Mouse (Mus musculus) liver, embryonic 14.5 days (tissue): Measurements from ENCODE around the gene Exoc3l4. TPM values are rescaled to one million over a fixed set of nuclear protein-coding genes. Genes with fewer than 3 reads are reported as not detected.

Experiments used
- ATAC-seq: fragments of 200-750 bp; cut with Nextera tagmentation; 2 replicates; pipeline ENCODE4 v1.8.0; 2017; ENCODE audit warnings: moderate number of reproducible peaks, mild to moderate bottlenecking, moderate library complexity; ENCODE audit not compliant: insufficient read depth
- DNase-seq, 3 experiments: peaks; one replicate each; pipeline ENCODE4 v3.0.0-alpha.2; 2012 to 2013; ENCODE audit warnings: low read depth in 3 of 3, low spot score in 3 of 3
- H3K27ac ChIP-seq: fragments of 300-500 bp; sonication (generic); 2 replicates; pipeline ENCODE4 v1.5.1; 2014; ENCODE audit warnings: moderate library complexity, mild to moderate bottlenecking, control low read depth, inconsistent platforms
- H3K27me3 ChIP-seq: fragments of 300-500 bp; sonication (generic); 2 replicates; pipeline ENCODE4 v1.6.1; 2014; ENCODE audit warnings: mild to moderate bottlenecking, low read length, moderate library complexity; ENCODE audit not compliant: control insufficient read depth, insufficient read depth
- H3K36me3 ChIP-seq: fragments of 300-500 bp; sonication (generic); replicated peaks from 2 replicates; pipeline ENCODE4 v1.6.1; 2014; ENCODE audit warnings: low read depth; ENCODE audit not compliant: control insufficient read depth, insufficient read depth
- H3K4me1 ChIP-seq, 2 experiments: fragments of 200-500 bp in 1 of 2; fragments of 300-500 bp in 1 of 2; sonication (generic) in 1 of 2; replicated peaks; 2 replicates each; pipeline ENCODE4 v1.6.1; 2012 to 2014; ENCODE audit warnings: antibody characterized with exemption in 1 of 2, inconsistent platforms in 1 of 2, low read length in 1 of 2; ENCODE audit not compliant: control insufficient read depth in 2 of 2, insufficient read depth in 2 of 2
- H3K4me2 ChIP-seq: fragments of 300-500 bp; sonication (generic); 2 replicates; pipeline ENCODE4 v1.6.1; 2014; ENCODE audit warnings: low read depth, mild to moderate bottlenecking, control low read depth, moderate library complexity
- H3K4me3 ChIP-seq, 2 experiments: fragments of 200-500 bp in 1 of 2; fragments of 300-500 bp in 1 of 2; sonication (generic) in 1 of 2; 2 replicates each; pipeline ENCODE4 v1.5.1; 2012 to 2014; ENCODE audit warnings: low read depth in 2 of 2, low read length in 2 of 2, mild to moderate bottlenecking in 2 of 2, control low read depth in 1 of 2, inconsistent platforms in 1 of 2, moderate library complexity in 1 of 2; ENCODE audit not compliant: insufficient read depth in 1 of 2
- H3K9ac ChIP-seq: fragments of 300-500 bp; sonication (generic); replicated peaks from 2 replicates; pipeline ENCODE4 v1.6.1; 2014; ENCODE audit warnings: mild to moderate bottlenecking, control low read depth, moderate library complexity
- H3K9me3 ChIP-seq: fragments of 300-500 bp; sonication (generic); 2 replicates; pipeline ENCODE4 v1.6.1; 2016; ENCODE audit warnings: low read length, mixed read lengths; ENCODE audit not compliant: control insufficient read depth
- CTCF ChIP-seq: IDR thresholded peaks from 2 replicates; pipeline ENCODE4 v1.5.1; 2016; ENCODE audit warnings: antibody characterized with exemption, low read depth, control low read depth
- EP300 ChIP-seq: IDR thresholded peaks from 2 replicates; pipeline ENCODE4 v1.6.1; 2016; ENCODE audit warnings: antibody characterized with exemption, low read depth
- WGBS: fragments of 180-500 bp; shearing (Covaris S2); extraction: QIAGEN DNeasy Blood & Tissue Kit; methylation state at CpG from one replicate; pipeline ENCODE4 v1.1.7; 2014; ENCODE audit not compliant: insufficient replicate concordance; 5-methylcytosine and 5-hydroxymethylcytosine counted together
- polyA plus RNA-seq, 2 experiments: library from polyadenylated mRNA; depleted of rRNA in 1 of 2; stranded (reverse) in 1 of 2; unstranded in 1 of 2; fragments of >200 nt; fragmentation: Nextera tagmentation in 1 of 2; extraction: Ambion mirVana in 1 of 2; gene quantifications; 2 replicates each; pipeline versions ENCODE4 v1.2.1 to v1.2.3; 2012 to 2014

Exoc3l4 gene
- polyA plus RNA-seq, 2 experiments, result 15.8 to 18.1 TPM

DNA sequence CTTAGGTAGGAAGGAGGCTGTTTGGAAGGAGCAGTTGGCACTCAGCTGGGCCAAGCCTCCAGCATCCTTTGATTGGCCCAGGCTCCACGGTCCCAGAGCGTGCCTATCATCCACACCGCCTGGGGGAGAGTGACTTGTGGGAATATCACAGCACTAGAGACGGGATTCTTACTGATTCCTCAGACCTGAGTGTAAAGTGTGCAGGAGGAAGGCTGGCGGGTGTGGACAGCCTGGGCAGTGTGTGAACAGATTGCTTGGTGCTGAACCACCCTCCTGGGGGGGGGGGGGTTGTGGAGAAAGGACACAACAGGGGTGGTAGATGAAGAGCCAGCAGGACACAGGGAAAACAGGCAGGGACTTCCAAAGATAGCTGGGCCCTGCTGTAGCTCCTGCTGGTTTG is 29.9 kb downstream of the Exoc3l4 start:
- Histone ChIP-seq H3K9me3 (no peaks in the 10 kb centered on the region), H3K4me3 (no peak overlapping the region), H3K27me3 (no peaks in the 10 kb centered on the region), H3K27ac (no peak overlapping the region), H3K9ac (no peak overlapping the region), H3K4me1 (peaks cover 16 to 29% of the 10 kb centered on the region in 2 experiments), H3K36me3 (peaks cover 71% of the 10 kb centered on the region), H3K4me2 (peak overlapping the region; percentile 65; the same call in 1 of the 2 replicates)
- ATAC-seq (no peak), DNase-seq (no peak)
- WGBS, result 77% methylated on average over 5 of the region's 5 CpGs
- no peak for TF ChIP-seq EP300
- no peak for TF ChIP-seq CTCF

DNA sequence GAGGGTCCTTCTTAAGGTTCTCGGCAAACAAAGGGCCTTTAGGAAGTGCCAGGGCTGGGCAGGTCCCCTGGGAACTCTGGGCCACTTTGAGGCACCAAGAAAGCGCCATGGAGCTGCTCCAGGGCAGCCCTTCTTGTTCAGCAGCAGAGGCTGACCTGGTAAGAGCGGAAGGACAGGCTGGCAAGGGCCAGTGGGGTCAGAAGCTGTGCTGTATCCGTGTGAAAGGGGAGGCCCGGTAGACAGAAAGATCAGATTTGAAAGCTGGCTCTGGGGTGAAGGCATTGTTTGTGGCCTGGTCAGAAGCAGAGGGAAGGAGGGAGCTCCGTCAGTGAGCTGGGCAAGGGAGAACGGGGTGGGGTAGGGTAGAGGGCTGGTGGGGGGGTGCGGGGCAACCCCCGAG is 30.5 kb downstream of the Exoc3l4 start:
- Histone ChIP-seq H3K27me3 (no peaks in the 10 kb centered on the region), H3K27ac (no peak overlapping the region)
- TF ChIP-seq CTCF, result no peak
- no peak for TF ChIP-seq EP300

DNA sequence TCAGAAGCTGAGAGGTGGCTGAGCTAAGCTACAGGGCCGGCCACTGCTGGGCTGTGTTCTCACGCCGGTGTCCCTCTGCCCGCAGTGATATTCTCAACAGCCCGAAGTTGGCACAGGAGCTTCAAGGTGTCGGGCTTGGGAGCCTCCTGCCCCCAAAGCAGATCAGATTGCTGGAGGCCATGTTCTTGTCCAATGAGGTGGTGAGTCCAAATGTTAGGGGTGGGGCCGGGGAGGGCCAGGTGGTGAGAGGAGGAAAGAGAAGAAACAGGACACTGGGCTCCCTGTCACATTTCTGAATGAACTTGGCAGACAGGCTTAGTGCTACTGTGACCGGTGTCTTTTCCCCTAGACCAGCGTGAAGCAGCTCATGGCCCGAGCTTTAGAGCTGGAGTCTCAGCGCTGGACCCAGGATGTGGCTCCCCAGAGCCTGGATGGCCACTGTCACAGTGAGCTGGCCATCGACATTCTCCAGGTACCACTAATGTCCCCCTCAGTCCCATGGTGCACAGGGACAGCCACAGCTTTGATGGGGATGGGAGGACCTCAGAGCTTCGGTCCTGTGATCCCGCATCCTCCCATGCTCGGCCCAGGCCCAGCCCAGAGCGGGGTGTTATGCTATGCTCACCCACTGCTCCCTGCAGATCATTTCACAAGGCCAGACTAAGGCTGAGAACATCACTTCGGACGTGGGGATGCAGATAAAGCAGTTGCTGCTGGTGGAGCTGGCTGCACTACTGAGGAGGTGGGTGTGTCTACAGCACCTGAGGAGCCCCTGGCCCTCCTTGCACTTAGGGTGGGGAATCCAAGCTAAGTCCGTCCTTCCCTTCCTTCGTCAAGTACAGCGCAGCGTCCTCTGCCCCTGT is 31.3 kb downstream of the Exoc3l4 start:
- ATAC-seq (no peak), DNase-seq (no peak)
- Histone ChIP-seq H3K4me3 (no peak overlapping the region), H3K36me3 (peaks cover 85% of the 10 kb centered on the region), H3K9me3 (no peaks in the 10 kb centered on the region), H3K4me1 (peaks cover 12 to 24% of the 10 kb centered on the region in 2 experiments), H3K27me3 (no peaks in the 10 kb centered on the region), H3K9ac (no peak overlapping the region), H3K27ac (no peak overlapping the region), H3K4me2 (no peak overlapping the region)
- WGBS, result 84% methylated on average over 22 of the region's 22 CpGs
- TF ChIP-seq EP300, result no peak
- TF ChIP-seq CTCF, result no peak

More for the DNA sequence above, 30.5 kb downstream of the Exoc3l4 start:
- H3K9ac ChIP-seq, result no peak overlapping the region
- no peak overlapping the region for H3K4me3 ChIP-seq
- H3K9me3 ChIP-seq, result no peaks in the 10 kb centered on the region
- 69% methylated on average over 9 of the region's 9 CpGs for WGBS
- no peak for DNase-seq
- peaks cover 77% of the 10 kb centered on the region for H3K36me3 ChIP-seq
- H3K4me2 ChIP-seq, result no peak overlapping the region
- no peak for ATAC-seq
- H3K4me1 ChIP-seq, result peaks cover 12 to 24% of the 10 kb centered on the region in 2 experiments

DNA sequence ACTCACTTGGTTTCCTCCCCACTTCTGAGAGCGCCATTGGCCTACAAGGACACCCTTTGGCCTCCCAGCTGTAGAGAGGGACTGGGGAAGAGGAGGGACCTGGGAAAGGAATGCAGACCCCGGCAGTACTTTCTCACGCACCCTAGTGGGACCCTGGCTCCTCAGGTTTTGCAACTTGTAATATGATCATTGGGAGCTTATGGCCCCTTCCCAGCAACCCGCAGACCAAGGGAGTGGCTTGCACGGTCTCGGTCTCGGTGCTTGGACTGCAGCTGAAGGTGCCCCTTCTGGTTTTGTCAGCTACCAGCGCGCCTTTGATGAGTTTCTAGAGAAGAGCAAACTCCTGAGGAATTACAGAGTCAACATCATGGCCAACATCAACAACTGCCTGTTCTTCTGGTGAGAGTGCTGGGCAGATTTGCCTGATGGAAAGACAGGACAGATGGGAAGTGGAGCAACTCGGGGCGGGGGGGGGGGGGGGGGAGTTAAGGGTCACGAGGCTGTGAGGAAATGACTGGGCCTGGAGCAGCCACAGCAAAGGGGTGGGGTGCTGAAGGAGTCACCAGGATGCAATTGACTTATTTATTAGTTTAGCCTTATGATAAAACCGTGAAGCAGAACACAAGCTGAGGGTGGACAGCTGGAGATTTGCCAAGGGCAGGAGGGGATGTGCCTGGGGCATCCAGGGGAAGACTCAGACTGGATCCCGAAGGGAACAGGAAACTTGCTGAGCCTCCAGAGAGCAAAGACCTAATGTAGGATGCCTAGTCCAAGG is 32.3 kb downstream of the Exoc3l4 start:
- Histone ChIP-seq H3K36me3 (peaks cover 95% of the 10 kb centered on the region), H3K27ac (no peak overlapping the region), H3K4me2 (no peak overlapping the region), H3K27me3 (no peaks in the 10 kb centered on the region), H3K4me1 (peaks cover 12 to 22% of the 10 kb centered on the region in 2 experiments), H3K9ac (no peak overlapping the region), H3K4me3 (no peak overlapping the region), H3K9me3 (no peaks in the 10 kb centered on the region)
- TF ChIP-seq EP300 (no peak), CTCF (no peak)
- no peak for DNase-seq
- ATAC-seq, result no peak
- 59% methylated on average over 14 of the region's 14 CpGs for WGBS

DNA sequence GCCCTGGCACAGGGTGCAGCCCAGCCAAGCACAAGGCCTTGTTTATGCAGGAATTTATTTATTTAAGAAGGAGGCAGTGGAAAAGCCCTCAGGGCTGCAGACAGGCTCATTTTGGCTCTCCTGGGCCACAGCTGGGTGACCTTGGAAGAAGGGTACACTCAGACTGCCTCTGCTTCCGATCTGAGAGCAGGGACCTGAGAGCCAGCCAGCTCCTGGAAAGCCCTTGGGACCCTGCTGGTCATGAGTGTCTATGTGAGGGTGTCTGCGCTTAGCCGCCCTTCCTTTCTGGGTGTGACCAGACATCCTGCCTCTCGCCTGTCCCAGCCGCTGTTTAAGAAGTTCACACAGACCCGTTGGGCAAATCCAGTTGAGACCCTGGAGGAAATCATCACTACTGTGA is 33.5 kb downstream of the Exoc3l4 start:
- no peaks in the 10 kb centered on the region; the same call in 1 of the 2 replicates for H3K27me3 ChIP-seq
- H3K9ac ChIP-seq, result no peak overlapping the region
- DNase-seq (no peak), ATAC-seq (no peak)
- H3K27ac ChIP-seq, result no peak overlapping the region
- WGBS, result 74% methylated on average over 6 of the region's 6 CpGs
- peaks cover 95% of the 10 kb centered on the region for H3K36me3 ChIP-seq
- H3K4me2 ChIP-seq, result no peak overlapping the region
- H3K4me3 ChIP-seq, result no peak overlapping the region
- no peaks in the 10 kb centered on the region for H3K9me3 ChIP-seq
- TF ChIP-seq CTCF (no peak), EP300 (no peak)
- peaks cover 7 to 12% of the 10 kb centered on the region in 2 experiments for H3K4me1 ChIP-seq
